Mouse (Mus musculus): ENCODE data around the gene Ryr1.

- TF ChIP-seq CTCF (IDR thresholded peaks at IDR 0.05; ENCODE audit: borderline replicate concordance, insufficient read depth, low read depth, low read length) (no peak), POLR2A (IDR thresholded peaks at IDR 0.05; ENCODE audit: borderline replicate concordance, insufficient read depth, low read length) (no peak)
Observed at GRCm38 (mm10) chr7:28965346-28965840, 159.6 kb downstream of the Ryr1 start.
